Mouse (Mus musculus): ENCODE data around the gene Tubb1. TPM values are rescaled to one million over a fixed set of nuclear protein-coding genes. Genes with fewer than 3 reads are reported as not detected.

Gene Tubb1
- not detected for polyA plus RNA-seq (2014; fragmentation: Illumina TruSeq; extraction: RNeasy Lipid Tissue Mini Kit (QIAGEN cat#74804))

GRCm38 (mm10) chr2:174450353-174450752 is at the start of gene Tubb1:
Tubb1 (plus strand) TSS chr2:174450695.

GRCm38 (mm10) chr2:174415731-174416310 is 34.7 kb upstream of the Tubb1 start, which contains the start of gene Nelfcd:
Nelfcd (plus strand) TSS chr2:174415804.

GRCm38 (mm10) chr2:174438737-174439449 is 11.6 kb upstream of the Tubb1 start, which contains the start of gene Ctsz:
Ctsz (minus strand) TSS chr2:174439039.

GRCm38 (mm10) chr2:174463789-174464523 is 13.5 kb downstream of the Tubb1 start, which contains the start of gene Atp5e:
Atp5e (minus strand) TSS chr2:174464105.

GRCm38 (mm10) chr2:174472818-174473549 is 22.5 kb downstream of the Tubb1 start, which contains the start of gene Prelid3b:
Prelid3b (minus strand) TSS chr2:174473081.

Other genes starting within 250 kb of the Tubb1 start
- 794 TPM for gene Gnas, start 166.4 kb upstream of the Tubb1 start, polyA plus RNA-seq (2014; fragmentation: Illumina TruSeq; extraction: RNeasy Lipid Tissue Mini Kit (QIAGEN cat#74804))
- gene Gm20721, start 104.0 kb upstream of the Tubb1 start, polyA plus RNA-seq (2014; fragmentation: Illumina TruSeq; extraction: RNeasy Lipid Tissue Mini Kit (QIAGEN cat#74804)) = not detected
- 4.7 TPM for gene Nelfcd, start 34.9 kb upstream of the Tubb1 start, polyA plus RNA-seq (2014; fragmentation: Illumina TruSeq; extraction: RNeasy Lipid Tissue Mini Kit (QIAGEN cat#74804))
- gene Ctsz, start 11.7 kb upstream of the Tubb1 start, polyA plus RNA-seq (2014; fragmentation: Illumina TruSeq; extraction: RNeasy Lipid Tissue Mini Kit (QIAGEN cat#74804)) = 8.3 TPM
- 27.9 TPM for gene Atp5e, start 13.4 kb downstream of the Tubb1 start, polyA plus RNA-seq (2014; fragmentation: Illumina TruSeq; extraction: RNeasy Lipid Tissue Mini Kit (QIAGEN cat#74804))
- gene Prelid3b, start 22.4 kb downstream of the Tubb1 start, polyA plus RNA-seq (2014; fragmentation: Illumina TruSeq; extraction: RNeasy Lipid Tissue Mini Kit (QIAGEN cat#74804)) = 64.5 TPM
- 0.06 TPM for gene Zfp831, start 192.8 kb downstream of the Tubb1 start, polyA plus RNA-seq (2014; fragmentation: Illumina TruSeq; extraction: RNeasy Lipid Tissue Mini Kit (QIAGEN cat#74804))

Measured in ovary, adult 10 weeks (tissue).